Mouse (Mus musculus) kidney, embryonic 16.5 days (tissue): Measurements from ENCODE around the gene Arrdc5. TPM values are rescaled to one million over a fixed set of nuclear protein-coding genes. Genes with fewer than 3 reads are reported as not detected.

ENCODE experiments used
- ATAC-seq: fragments of 200-750 bp; cut with Nextera tagmentation; 2 replicates; pipeline ENCODE4 v1.8.0; 2017; ENCODE audit warnings: moderate TSS enrichment; ENCODE audit not compliant: low FRiP score, low TSS enrichment
- H3K27ac ChIP-seq: fragments of 300-500 bp; sonication (generic); 2 replicates; pipeline ENCODE4 v1.5.1; 2014; ENCODE audit warnings: low read length
- H3K27me3 ChIP-seq: fragments of 300-500 bp; sonication (generic); 2 replicates; pipeline ENCODE4 v1.6.1; 2014; ENCODE audit warnings: low read length, control low read depth, mixed read lengths; ENCODE audit not compliant: insufficient read depth
- H3K36me3 ChIP-seq: fragments of 300-500 bp; sonication (generic); 2 replicates; pipeline ENCODE4 v1.6.1; 2014; ENCODE audit warnings: low read length, control low read depth, mixed read lengths; ENCODE audit not compliant: insufficient read depth
- H3K4me1 ChIP-seq: fragments of 300-500 bp; sonication (generic); 2 replicates; pipeline ENCODE4 v1.6.1; 2014; ENCODE audit warnings: low read length, control low read depth, mixed read lengths; ENCODE audit not compliant: insufficient read depth
- H3K4me2 ChIP-seq: fragments of 300-500 bp; sonication (generic); replicated peaks from 2 replicates; pipeline ENCODE4 v1.6.1; 2014; ENCODE audit warnings: low read depth, low read length
- H3K4me3 ChIP-seq: fragments of 300-500 bp; sonication (generic); 2 replicates; pipeline ENCODE4 v1.5.1; 2014; ENCODE audit warnings: mild to moderate bottlenecking, low read length
- H3K9ac ChIP-seq: fragments of 300-500 bp; sonication (generic); replicated peaks from 2 replicates; pipeline ENCODE4 v1.6.1; 2014; ENCODE audit warnings: low read length
- H3K9me3 ChIP-seq: fragments of 300-500 bp; sonication (generic); 2 replicates; pipeline ENCODE4 v1.6.1; 2016; ENCODE audit warnings: low read length, control low read depth
- whole genome bisulfite sequencing: fragments of 180-500 bp; shearing (Covaris S2); extraction: QIAGEN DNeasy Blood & Tissue Kit; methylation state at CpG from one replicate; pipeline ENCODE4 v1.1.7; 2014; 5-methylcytosine and 5-hydroxymethylcytosine counted together
- polyA plus RNA-seq: library from polyadenylated mRNA; unstranded; fragments of >200 nt; fragmentation: Nextera tagmentation; extraction: Ambion mirVana; gene quantifications from 2 replicates; pipeline ENCODE4 v1.2.1, GENCODE M21; 2015

Gene Arrdc5
- polyA plus RNA-seq, 1 experiment from 2014 or later = not detected

- no peak overlapping the region for H3K9ac ChIP-seq
- H3K36me3 ChIP-seq = peaks cover 19% of the 10 kb centered on the region
- H3K9me3 ChIP-seq = no peaks in the 10 kb centered on the region
- 63% methylated on average over 3 of the region's 3 CpGs for WGBS
- no peak overlapping the region for H3K4me2 ChIP-seq
- peaks cover 26% of the 10 kb centered on the region for H3K4me1 ChIP-seq
- H3K27ac ChIP-seq = no peak overlapping the region
- H3K4me3 ChIP-seq = no peak overlapping the region
- H3K27me3 ChIP-seq = no peaks in the 10 kb centered on the region
- no peak for ATAC-seq
Observed at GRCm38 (mm10) chr17:56272644-56273043, 27.4 kb downstream of the Arrdc5 start.

- H3K9me3 ChIP-seq = no peaks in the 10 kb centered on the region
- no peak overlapping the region for H3K27ac ChIP-seq
- H3K4me1 ChIP-seq = peaks cover 18% of the 10 kb centered on the region
- no peak overlapping the region for H3K4me3 ChIP-seq
- H3K36me3 ChIP-seq = peaks cover 19% of the 10 kb centered on the region
- H3K4me2 ChIP-seq = no peak overlapping the region
- 81% methylated on average over 12 of the region's 12 CpGs for WGBS
- no peaks in the 10 kb centered on the region for H3K27me3 ChIP-seq
- no peak overlapping the region for H3K9ac ChIP-seq
- ATAC-seq = no peak
Observed at GRCm38 (mm10) chr17:56271609-56272253, 28.4 kb downstream of the Arrdc5 start.

GRCm38 (mm10) chr17:56269741-56270140, 30.3 kb downstream of the Arrdc5 start:
- no peaks in the 10 kb centered on the region for H3K27me3 ChIP-seq
- peak overlapping the region; percentile 48 for H3K4me3 ChIP-seq
- WGBS = 77% methylated on average over 3 of the region's 3 CpGs
- H3K9ac ChIP-seq = peak overlapping the region; percentile 60
- ATAC-seq = peak; percentile 4; the same call in 1 of the 2 replicates
- peaks cover 13% of the 10 kb centered on the region for H3K4me1 ChIP-seq
- H3K27ac ChIP-seq = peak overlapping the region; percentile 89
- no peaks in the 10 kb centered on the region for H3K9me3 ChIP-seq
- peaks cover 22% of the 10 kb centered on the region for H3K36me3 ChIP-seq
- peak overlapping the region; percentile 74 for H3K4me2 ChIP-seq

GRCm38 (mm10) chr17:56269153-56269630, 30.9 kb downstream of the Arrdc5 start:
- 19% methylated on average over 12 of the region's 12 CpGs for WGBS
- Histone ChIP-seq H3K9ac (peak overlapping the region; percentile 63), H3K4me1 (peaks cover 13% of the 10 kb centered on the region), H3K9me3 (no peaks in the 10 kb centered on the region), H3K36me3 (peaks cover 22% of the 10 kb centered on the region), H3K4me2 (peak overlapping the region; percentile 74), H3K27me3 (no peaks in the 10 kb centered on the region), H3K4me3 (peak overlapping the region; percentile 48), H3K27ac (peak overlapping the region; percentile 89)
- ATAC-seq = peak; percentile 81

DNA sequence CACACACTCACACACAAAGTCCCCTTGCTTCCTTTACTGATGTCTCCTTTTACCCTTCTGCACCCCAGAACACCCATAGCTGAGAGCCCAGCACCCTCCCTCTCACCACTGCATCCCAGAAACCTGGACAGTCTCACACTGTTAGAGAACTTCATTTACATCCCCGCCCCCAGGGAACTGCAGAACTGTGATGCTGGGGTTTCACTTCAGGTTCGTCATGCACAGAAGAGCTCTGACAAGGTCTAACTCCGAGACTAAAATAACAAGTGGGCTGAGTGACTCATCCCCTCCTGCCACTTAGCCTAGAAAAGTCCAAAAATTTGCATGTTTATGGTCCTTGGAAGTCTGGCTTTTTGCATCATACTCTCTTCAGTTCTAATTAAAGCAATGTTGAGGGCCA, 33.8 kb downstream of the Arrdc5 start:
- ATAC-seq = no peak
- Histone ChIP-seq H3K4me3 (no peak overlapping the region), H3K4me2 (no peak overlapping the region), H3K9ac (no peak overlapping the region), H3K36me3 (peaks cover 20% of the 10 kb centered on the region), H3K27me3 (no peaks in the 10 kb centered on the region), H3K27ac (no peak overlapping the region), H3K9me3 (no peaks in the 10 kb centered on the region), H3K4me1 (peaks cover 6% of the 10 kb centered on the region)
- 35% methylated on average over 3 of the region's 3 CpGs for WGBS

- 66% methylated on average over 3 of the region's 3 CpGs for WGBS
- no peak overlapping the region for H3K4me2 ChIP-seq
- no peaks in the 10 kb centered on the region for H3K27me3 ChIP-seq
- peaks cover 16% of the 10 kb centered on the region for H3K36me3 ChIP-seq
- no peak overlapping the region for H3K9ac ChIP-seq
- no peaks in the 10 kb centered on the region for H3K9me3 ChIP-seq
- H3K27ac ChIP-seq = no peak overlapping the region
- ATAC-seq = no peak
- peaks cover 6% of the 10 kb centered on the region for H3K4me1 ChIP-seq
- H3K4me3 ChIP-seq = no peak overlapping the region
Observed at GRCm38 (mm10) chr17:56265869-56266268, 34.2 kb downstream of the Arrdc5 start.

- Histone ChIP-seq H3K9ac (no peak overlapping the region), H3K4me3 (no peak overlapping the region), H3K27me3 (no peaks in the 10 kb centered on the region), H3K36me3 (peaks cover 18% of the 10 kb centered on the region), H3K4me2 (no peak overlapping the region), H3K9me3 (no peaks in the 10 kb centered on the region), H3K4me1 (peaks cover 6% of the 10 kb centered on the region), H3K27ac (no peak overlapping the region)
- WGBS = 92% methylated on average over 4 of the region's 4 CpGs
- no peak for ATAC-seq
Observed at GRCm38 (mm10) chr17:56265011-56265410, 35.1 kb downstream of the Arrdc5 start.

DNA sequence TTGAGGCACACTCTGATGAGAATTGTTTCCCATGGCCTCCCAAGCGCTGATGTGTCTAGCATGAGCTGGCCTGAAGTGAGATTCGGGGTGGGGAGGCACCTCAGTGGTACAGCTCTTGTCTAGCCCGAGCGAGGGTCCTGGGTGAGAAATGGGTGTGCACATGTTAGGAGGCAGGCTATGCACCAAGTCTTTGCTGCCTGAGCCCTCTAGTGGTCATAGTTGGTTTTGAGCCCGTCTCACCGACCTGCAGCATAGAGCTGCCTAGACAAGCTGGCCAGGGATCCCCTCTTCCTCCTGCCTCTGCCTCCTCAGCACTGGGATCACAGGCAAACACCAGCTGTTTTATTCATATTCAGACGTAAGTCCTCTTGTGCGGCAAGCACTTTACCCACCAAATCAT, 36.1 kb downstream of the Arrdc5 start:
- peak; percentile 33; the same call in 1 of the 2 replicates for ATAC-seq
- H3K9ac ChIP-seq = no peak overlapping the region
- WGBS = 21% methylated on average over 8 of the region's 8 CpGs
- H3K4me1 ChIP-seq = peaks cover 9% of the 10 kb centered on the region
- H3K9me3 ChIP-seq = no peaks in the 10 kb centered on the region
- H3K4me2 ChIP-seq = no peak overlapping the region
- peaks cover 28% of the 10 kb centered on the region for H3K36me3 ChIP-seq
- no peak overlapping the region for H3K27ac ChIP-seq
- H3K4me3 ChIP-seq = no peak overlapping the region
- H3K27me3 ChIP-seq = no peaks in the 10 kb centered on the region

GRCm38 (mm10) chr17:56262645-56263094, 37.4 kb downstream of the Arrdc5 start:
- H3K4me2 ChIP-seq = no peak overlapping the region
- no peak overlapping the region for H3K4me3 ChIP-seq
- peaks cover 39% of the 10 kb centered on the region for H3K36me3 ChIP-seq
- H3K4me1 ChIP-seq = peaks cover 22% of the 10 kb centered on the region
- H3K9ac ChIP-seq = no peak overlapping the region
- WGBS = 79% methylated on average over 3 of the region's 3 CpGs
- no peaks in the 10 kb centered on the region for H3K27me3 ChIP-seq
- H3K27ac ChIP-seq = no peak overlapping the region
- no peak for ATAC-seq
- H3K9me3 ChIP-seq = no peaks in the 10 kb centered on the region

- Histone ChIP-seq H3K4me3 (no peak overlapping the region), H3K9ac (no peak overlapping the region)
Observed at GRCm38 (mm10) chr17:56261166-56261565, 38.9 kb downstream of the Arrdc5 start.

More at GRCm38 (mm10) chr17:56261166-56261565, 38.9 kb downstream of the Arrdc5 start:
- WGBS = 86% methylated on average over 3 of the region's 3 CpGs
- Histone ChIP-seq H3K27ac (no peak overlapping the region), H3K4me2 (no peak overlapping the region), H3K9me3 (no peaks in the 10 kb centered on the region), H3K36me3 (peaks cover 39% of the 10 kb centered on the region), H3K4me1 (peaks cover 25% of the 10 kb centered on the region), H3K27me3 (no peaks in the 10 kb centered on the region)
- ATAC-seq = no peak
